Mouse (Mus musculus) olfactory bulb, adult 2 months (tissue): ENCODE results near the gene Acrbp.
A peak's percentile ranks its signal among the peaks of the same experiment; 100 is the strongest.

Experiments
- CTCF ChIP-seq: fragments of 200-500 bp; IDR thresholded peaks from 2 replicates; pipeline ENCODE4 v1.5.1; 2012; ENCODE audit warnings: low read depth, mild to moderate bottlenecking, low read length, moderate library complexity; ENCODE audit not compliant: insufficient read depth
- POLR2A ChIP-seq: fragments of 200-500 bp; IDR thresholded peaks from 2 replicates; pipeline ENCODE4 v1.6.1; 2012; ENCODE audit warnings: mild to moderate bottlenecking, low read depth, low read length, moderate library complexity; ENCODE audit not compliant: insufficient read depth

- TF ChIP-seq POLR2A (no peak), CTCF (peak; percentile 44; the same call in 1 of the 2 replicates)
Observed at GRCm38 (mm10) chr6:125046691-125047090, 2.8 kb upstream of the Acrbp start.
